Mouse (Mus musculus) adrenal gland, adult 2 months (tissue): ENCODE data around the gene Vwa8. TPM values are rescaled to one million over a fixed set of nuclear protein-coding genes. Genes with fewer than 3 reads are reported as not detected.
A peak's percentile ranks its signal among the peaks of the same experiment; 100 is the strongest.

Source experiments
- DNase-seq: peaks from one replicate; pipeline ENCODE4 v3.0.0; 2021
- polyA plus RNA-seq: library from polyadenylated mRNA; depleted of rRNA; stranded (reverse); fragments of >200 nt; gene quantifications from 2 replicates; pipeline ENCODE4 v1.2.3, GENCODE M21; 2012
- total RNA-seq, 2 experiments: library from RNA; stranded (reverse); gene quantifications; 2 replicates each; pipeline ENCODE4 v1.2.3; 2021

The Vwa8 gene
- total and polyA plus RNA-seq, 3 experiments: 21.8 to 156 (median 154) TPM

DNA sequence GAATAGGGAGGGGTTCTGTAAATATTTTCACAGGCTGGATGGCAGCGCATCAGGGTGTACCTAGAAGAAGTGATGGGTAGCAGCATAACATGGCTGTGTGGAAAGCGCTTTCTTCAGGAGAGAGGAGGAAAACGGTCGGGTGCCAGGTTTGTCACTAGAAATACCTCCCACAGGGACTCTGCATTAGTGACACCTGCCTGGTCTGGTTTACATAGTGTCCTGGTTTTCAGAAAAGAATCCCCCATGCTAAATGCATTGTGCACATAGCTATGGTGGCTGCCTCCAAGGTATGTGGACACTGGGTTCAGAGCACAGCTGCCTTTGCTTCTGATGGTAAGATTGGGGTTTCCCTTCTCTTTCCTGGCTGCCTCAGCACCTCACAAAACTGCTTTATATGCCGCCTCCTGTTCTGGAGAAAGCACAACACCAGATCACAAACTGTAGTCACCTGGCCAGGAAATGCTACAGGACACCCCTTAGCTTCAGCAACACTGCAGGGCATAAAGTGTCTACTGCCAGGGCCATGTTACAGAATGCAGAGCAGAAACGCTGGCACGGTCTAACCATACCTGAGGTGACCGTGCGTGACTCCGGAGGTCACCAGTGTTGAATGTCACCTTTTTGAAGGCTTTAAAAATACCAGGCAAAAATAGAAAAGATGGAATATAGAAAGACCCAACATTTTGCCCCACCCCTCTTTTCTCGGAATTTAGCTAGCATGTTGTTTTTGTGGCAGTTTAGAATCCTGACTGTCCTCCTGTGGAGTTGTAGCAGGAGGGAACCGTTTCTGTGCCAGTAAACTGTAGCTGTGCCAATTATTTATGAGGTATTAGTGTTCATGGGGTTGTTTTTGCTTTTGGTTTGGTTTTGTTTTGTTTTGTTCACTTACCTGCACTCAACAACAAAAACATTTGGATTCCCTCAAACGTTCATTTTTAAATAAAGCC, 295.7 kb downstream of the Vwa8 start:
- DNase-seq: no peak

DNA sequence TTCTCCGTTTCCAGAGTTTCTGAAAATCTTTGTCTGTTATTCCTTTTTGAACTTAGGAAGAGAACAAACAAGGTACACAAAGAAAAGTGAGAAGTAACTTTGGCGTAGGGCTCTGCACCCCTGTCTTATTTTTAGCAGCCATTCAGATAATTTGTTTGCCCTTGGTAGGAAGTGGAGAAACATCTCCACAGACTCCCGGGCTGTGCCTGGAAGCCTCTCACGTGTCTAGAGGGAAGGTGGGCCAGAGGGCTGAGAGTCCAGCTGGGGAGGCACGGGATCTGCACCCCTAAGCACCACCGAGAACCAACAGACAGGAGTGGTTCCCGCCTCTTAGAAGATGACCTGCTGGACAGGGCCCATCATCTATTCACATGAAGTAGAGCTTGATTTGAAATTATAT, 302.9 kb downstream of the Vwa8 start:
- DNase-seq: no peak

DNA sequence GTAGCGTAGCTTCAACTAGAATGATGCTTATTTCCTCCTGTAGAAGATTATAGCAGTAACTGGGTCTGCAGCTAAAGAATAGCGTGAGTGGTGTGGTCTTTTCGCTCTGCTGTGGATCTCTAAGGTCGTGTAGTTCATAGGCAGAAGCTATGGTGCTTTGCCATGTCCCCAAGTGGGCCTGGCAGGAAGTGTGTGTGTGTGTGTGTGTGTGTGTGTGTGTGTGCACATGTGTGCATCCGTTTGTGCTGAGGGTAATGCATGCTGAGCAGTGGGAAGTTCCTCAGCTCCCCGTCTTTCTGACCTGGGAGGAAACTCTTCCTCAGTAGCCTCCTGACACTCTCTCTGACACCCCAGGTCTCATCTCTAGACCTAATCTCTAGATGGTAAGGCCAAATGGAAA, 305.0 kb downstream of the Vwa8 start:
- no peak for DNase-seq

DNA sequence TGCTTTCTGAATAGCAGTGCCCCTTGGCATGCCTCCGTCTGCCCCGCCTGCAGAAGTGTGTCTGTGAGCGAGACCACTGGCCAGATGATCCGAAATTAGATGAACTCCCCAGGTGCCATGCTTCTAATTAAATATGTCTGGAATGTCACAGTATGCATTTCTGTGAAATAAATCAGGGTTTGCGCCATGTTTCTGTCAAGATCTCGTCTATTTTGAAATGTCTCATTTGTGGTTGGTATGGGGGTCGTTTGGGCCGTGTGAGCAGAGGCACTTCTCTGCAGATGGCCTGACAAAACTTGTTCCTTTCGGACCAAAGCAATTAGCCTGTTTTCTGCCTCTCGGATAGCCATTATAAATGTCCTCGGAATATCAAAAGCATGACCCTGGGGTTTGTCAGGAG, 306.1 kb downstream of the Vwa8 start:
- no peak for DNase-seq

DNA sequence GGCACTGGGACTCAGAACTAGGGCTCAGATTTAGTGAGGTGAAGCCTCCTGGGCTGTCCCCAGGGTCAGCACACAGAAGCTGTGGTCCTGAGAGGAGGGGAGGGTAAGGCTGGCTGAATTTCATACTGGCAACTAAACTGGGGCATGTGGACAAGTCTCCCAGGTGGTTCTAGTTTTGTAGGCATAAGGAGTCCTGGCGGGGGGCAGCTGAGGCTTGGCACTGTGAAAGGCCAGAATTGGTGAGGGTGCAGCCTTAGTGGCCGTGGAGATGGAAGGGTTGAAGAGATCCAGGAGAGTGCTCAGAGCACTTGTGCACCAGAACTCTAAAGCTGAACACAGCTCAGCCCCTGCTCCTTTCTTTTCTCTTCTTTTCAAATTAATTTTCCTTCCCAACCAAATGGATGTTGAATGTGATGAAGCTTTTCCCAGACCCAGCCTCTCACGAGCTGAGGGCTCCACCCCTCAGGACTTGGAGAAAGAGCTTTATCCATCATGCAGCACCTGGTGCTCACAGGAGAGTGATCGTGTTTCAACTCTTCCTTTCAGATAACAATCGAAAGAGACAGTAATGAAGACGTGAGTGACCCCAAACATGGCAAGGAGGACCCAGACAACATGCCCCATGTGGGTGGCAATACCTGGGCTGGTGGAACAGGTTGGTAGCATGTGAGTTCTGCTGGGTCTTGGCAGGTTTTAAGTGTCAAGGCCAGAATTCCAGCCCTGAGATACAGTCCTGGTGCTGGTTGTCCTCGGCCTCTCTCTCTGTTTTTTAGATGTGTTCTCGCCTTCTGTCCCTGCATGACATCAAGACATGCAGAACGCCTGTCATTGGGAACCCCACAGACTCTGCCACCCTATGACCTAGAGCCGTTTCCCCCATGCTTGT, 307.9 kb downstream of the Vwa8 start:
- no peak for DNase-seq

DNA sequence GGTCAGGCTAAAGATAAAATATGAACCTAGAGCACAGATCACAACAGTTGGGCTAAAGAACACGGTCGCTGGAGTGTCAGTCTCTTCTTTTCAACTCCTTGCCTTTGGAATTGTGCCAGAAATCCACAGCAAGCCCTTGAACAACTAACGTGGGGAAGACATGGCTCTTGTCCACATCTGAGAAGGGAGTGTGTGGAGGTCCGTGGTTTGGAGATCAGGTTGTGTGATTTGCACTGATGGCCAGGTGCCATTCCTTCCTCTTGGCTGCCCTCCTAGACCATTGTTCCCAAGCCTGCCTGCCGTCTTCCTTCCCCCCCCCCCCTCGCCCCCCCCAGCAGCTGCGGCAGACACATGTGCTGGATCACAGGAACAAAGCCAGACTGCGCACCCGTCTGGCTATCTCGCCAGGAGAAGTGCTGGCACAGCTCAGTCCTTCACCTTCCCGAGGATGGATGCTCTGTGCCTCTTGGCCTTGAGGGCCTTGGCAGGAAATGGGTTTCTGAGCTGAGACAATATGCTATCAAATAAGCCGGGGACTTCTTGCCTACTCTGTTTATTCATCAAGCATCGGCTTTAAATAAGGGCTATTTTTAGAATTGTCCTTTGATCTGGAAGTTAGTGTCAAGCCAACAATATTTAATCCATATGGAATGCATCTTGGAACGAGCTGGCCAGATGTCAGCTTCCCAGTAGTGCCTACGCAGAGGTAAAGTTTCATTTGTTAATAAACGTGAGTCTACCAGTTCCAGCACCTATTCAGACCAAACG, 308.8 kb downstream of the Vwa8 start:
- peak; percentile 74 for DNase-seq

DNA sequence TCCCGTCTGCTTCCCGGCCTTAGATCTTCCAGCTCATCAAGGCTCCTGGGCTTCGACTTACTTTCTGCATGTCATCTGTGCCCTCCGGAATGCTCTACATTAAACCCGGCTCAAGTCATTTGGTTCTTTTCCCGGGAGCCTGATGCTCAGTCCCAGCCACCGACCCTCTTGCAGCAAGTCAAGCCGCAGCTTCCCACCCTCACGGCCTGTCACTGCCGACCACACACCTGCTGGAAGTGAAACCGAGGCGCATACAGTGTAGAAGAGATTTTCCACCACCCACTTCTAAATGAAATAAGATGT, 309.3 kb downstream of the Vwa8 start:
- no peak for DNase-seq

DNA sequence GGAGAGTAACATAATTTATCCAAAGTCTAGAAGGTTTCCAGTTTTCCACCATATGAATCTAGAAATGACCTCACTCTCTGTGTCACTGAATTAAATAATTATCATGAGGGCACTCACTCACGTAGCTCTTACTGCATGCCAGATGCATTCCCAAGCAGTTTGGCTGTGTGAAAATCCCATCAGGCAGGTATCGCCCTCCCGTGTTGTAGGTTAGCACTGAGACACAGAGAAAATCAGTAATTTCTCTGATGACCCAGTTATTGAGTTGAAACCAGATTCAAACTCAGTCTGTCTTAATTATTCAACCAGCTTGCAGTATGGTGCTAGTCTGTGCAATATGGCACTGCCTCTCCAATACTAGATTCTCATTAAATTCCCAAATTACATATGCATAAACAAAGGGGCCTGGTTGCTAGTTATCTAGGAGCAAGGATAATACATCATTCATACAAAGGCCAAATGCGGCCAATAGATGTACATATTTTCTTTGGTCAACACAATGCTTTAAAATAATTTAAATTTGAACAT, 309.9 kb downstream of the Vwa8 start:
- DNase-seq: no peak

DNA sequence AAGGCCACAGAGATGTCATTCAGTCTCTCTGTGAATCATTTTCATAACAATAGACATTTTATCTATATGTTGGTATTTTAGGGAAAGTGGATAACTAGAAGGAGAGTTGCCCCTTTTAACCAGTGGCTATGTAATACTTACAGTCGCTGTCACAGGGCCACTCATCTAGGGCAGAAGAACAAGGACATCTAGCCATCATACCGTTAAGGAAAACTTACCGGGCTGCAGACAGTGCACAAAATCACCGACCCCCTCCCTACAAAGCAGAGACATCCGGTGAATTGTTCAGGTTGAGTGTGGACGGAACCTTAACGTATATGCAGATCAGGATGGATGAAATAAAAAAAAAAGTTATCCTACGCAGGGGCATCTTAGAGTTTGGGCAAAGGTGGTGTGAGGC, 310.6 kb downstream of the Vwa8 start:
- no peak for DNase-seq

DNA sequence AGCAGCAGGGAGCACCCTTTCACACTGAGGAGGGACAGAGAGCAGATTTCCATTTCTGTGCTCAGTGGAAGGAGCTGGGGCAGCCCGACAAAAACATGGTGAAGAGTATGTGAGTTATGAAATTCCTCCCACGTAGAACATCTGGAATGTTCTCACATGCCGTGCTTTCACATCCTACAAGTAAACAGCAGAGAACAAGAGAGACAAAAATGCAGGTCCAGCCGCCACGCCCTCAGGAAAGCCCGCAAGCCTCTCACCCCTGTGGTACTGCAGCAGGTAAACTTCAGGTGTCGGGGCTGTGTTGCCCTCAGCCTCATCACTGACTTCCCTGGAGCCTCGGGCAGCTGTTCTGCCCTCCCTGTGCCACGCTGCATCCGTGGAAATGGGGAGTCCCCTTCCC, 311.6 kb downstream of the Vwa8 start:
- no peak for DNase-seq

DNA sequence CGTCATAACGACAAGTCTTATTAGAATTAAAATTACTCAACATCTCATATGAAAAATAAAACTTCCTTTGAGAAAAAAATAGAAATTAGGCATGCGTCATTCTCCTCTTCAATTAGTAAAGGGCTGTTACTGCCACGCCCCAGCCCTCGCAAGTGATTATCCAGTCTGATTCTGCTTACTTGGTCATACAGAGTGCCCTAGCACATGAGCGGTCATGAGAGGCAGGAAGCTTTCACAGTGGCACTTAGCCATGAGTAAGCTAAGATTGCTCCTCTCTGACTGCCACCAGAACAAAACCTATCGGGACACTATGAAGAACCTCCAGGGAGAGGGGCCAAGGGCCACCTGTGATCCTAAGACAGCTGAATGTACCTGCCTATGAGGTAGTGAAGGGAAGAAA, 312.1 kb downstream of the Vwa8 start:
- no peak for DNase-seq

DNA sequence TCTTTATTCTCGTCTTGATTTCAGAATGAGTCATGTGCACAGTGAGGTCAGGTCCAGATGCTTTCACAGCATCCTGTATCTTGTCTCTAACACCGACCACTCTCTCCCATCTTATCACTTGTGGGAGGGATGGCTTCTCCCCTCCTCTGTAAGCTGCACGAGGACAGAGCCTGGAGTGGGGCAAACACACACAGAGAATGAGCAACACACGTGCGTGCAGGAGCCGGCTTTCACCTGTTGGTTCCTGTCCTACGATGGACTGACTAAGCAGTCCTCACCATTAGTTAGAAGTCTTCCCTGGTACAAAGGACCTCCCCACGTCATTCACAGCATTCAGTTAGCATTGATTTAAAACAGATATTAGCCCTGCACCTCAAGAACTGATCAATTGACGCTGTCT, 312.9 kb downstream of the Vwa8 start:
- DNase-seq: no peak

DNA sequence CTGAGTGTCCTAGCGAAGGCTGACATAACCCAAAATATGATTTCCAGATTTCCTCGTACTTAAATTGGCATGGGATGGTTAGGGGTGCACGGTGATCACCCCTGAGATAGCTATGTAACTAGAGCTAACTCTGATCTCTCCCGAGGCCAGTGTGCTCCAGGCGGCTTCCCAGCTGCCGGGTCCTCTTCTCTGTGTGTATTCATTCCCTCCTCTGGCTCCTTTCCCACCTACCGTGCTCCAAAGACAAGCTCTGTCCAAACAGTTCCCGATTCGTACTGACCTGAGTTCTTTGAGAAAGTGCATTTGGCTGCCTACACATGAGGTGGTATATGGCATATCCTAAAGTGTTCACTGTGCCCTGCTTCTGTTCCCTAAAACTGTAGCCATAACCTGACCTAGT, 313.8 kb downstream of the Vwa8 start:
- DNase-seq: no peak

DNA sequence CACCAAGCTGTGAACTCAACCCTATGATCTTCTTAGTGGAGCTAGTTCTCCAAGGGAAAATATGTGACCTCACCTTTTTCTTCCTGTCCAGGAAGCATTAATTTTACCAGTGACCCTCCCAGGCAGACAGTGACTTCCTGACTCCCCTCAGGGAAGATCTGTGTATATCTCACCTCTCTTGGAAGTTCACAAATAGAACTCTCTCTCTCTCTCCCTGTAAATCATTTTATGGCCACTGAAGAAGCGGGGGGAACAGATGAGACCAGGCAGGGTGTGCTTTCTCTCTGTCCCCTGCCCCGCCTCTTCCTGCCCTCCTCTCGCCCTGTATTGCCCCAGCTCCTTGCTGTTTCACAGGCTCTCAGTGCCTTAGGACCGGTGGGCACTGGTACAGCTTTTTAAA, 315.5 kb downstream of the Vwa8 start:
- peak; percentile 41 for DNase-seq

DNA sequence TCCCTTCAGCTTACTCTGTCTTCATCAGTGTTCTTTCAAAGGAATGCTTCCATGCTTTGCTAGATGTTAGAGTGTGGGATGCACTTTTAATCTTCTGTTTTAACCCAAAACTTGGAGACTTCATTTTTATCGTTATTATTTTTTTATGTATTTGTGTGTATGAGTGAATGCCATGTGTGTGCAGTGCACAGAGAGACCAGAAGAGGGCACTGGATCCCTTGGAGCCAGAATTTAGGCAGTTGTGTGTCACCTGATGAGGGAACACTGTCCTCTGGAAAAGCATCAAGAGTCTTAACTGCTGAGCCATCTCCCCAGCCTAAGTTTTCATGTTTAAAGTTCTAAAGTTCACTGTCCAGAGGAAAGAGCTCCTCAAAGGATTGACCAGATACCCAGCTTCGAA, 316.1 kb downstream of the Vwa8 start:
- DNase-seq: no peak

DNA sequence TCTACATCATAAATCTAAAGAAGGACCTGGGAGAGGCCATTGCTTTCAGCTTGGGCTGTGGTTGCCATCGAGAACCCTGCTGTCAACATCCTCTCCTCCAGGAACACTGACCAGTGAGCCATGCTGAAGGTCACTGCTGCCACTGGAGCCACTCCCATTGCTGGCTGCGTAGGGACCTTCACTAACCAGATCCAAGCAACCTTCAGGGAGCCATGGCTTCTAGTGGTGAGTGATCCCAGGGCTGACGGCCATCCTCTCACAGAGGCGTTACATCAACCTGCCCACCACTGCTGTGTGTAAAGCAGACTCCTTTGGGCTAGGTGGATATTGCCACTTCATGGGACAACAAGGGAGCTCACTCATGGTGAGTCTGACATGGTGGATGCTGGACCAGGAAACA, 325.7 kb downstream of the Vwa8 start:
- peak; percentile 47 for DNase-seq

DNA sequence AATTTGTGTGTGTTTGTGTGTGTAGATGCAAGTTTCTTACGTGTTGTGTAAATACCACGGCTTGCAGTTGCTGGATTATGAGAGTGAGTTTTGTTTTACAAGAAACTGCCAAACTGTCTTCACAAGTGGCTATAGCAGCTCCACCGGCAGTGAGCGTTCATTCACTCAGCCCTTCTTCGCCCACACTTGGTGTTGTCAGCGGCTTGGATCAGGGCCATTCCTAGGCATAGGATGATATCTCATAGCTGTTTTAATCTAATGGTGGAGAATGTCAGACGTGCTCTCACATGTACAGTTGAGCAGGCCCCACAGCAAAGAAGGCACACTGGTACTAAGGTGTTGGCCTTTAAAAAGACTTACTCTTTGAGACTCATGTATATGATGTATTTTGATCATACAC, 328.9 kb downstream of the Vwa8 start:
- DNase-seq: no peak

DNA sequence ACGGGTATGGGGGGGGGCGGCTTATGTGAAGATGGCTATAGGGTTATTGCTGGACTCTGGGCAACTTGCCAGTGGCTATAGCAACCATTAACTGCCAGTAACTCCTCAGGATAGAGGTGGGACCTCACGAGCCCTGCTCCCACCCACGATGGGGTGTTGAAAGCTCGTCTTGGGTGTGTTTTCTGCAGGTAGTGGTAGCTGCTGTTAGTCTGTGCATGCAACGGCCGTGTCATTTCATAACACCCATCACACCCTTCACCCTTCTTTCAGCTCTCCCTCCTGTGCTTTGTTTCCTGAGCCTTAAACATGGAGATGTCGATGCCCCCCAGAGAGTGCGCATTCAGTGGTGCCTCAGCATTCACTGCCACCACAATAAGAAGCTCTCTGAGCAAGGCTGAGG, 329.4 kb downstream of the Vwa8 start:
- peak; percentile 1 for DNase-seq

DNA sequence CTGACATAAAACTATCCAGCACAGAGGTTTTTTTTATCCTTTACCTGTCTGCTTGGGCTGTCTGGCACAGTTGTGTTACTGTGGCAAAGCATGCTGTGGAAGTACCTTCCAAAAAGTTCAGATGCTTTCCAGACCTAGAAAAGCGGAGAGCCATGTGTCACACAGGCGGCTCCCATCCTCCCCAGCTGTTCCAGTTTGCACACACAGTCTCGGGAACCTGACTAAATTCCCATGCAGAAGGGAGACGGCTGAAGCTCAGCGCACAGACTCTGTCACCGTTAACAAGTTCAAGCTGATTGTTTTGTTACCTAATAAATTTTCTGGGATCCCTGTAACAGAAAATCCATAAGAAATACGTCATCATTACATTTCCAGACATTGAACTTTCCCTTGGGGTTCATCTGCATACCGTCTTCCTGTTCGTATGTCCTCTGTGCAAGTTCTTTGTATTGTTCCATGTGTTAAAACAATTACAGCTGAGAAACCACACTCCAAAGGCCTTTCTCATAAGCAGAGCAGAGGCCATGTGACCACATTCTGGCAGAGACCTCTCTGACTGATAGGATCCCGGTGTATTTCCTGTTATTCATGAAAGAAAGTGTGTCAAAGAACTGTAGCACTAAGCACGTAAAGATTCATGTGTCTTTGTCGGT, 331.4 kb downstream of the Vwa8 start:
- peak; percentile 1 for DNase-seq

DNA sequence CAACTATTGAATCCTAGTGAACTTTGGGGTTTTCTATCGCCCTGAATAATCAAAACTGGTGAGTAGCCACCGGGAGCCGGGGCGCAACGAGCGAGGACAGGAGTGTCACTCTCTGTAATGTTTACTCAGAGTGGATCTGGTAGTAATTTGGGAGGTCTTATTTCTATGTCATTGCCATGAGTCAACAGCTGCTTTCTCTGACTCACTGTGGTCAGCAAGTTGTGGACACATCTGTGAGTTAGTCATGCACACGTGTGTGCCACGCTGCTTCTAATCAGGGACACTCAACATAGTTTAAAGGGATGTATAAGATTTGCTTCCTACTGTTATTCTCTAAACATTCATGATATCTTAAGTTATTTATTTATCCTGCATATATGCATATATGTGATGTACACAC, 332.9 kb downstream of the Vwa8 start:
- peak; percentile 67 for DNase-seq

DNA sequence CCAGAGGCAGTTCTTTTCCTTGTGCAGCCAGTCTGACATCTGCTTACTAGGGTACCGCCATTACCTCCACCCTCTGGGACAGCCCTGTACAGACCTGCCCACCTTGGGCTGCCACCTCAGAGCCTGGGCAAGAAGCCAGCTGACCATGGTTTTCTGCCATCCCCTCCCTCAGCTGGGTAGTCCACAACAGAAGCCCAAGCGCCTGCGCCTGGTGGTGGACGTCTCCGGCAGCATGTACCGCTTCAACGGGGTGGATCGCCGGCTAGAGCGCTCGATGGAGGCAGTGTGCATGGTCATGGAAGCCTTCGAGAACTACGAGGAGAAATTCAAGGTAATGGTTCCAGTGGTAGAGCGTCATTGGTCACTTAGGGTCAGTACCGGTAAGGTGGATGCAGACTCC, 333.9 kb downstream of the Vwa8 start:
- DNase-seq: peak; percentile 3

DNA sequence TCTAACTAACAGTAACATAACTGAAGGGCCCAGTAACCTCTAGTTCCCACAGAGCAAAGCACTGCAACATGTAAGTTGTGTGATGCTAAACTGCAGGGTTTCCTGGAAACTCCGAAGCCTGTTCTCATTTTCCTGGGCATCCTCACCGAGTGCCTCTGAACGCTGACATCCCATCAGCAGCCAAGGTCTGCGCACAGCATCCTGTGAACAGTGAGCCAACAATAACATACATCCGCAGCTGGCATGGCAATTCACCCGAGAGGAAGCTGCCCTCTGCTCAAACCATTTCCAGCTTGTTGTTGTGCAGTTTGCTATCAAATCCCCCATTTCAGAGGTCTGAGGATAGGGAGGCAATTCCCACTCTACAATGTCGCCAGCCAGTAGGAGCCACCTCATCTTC, 334.4 kb downstream of the Vwa8 start:
- DNase-seq: peak; percentile 9
